28 mouse cellular contexts compared by ENCODE assay signal in the genomic region with DNA sequence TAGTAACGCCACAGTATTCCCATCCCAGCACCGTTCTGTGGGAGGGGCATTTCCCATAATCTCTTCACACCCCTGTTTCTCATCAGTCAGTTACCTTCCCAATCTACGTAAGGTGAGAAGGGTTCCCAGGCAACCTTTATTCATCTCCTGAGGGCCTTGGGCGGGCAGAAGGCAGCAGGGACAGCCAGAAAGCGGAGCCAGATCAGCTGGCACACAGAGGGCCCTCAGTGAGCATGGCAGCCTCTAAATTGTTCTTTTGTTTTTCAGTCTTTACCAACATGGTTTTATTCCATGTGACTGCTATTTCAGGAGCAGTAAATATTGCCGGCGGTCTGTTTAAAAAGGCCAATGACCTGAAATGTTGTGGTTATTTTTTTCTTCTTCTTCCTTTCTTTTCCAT. TPM values are rescaled to one million over a fixed set of nuclear protein-coding genes. Genes with fewer than 3 reads are reported as not detected.
DNase-seq lines count a peak whose midpoint lies in the region; ATAC-seq and TF ChIP-seq lines count a peak whose summit lies in the region.
"Had no signal": no experiment of that assay in that cellular context is flagged by ENCODE, and none has a peak within 500 bp of the region (broad histone marks: within the 10 kb centered on the region; RNA-seq: fewer than 3 reads in every experiment).

No protein-coding gene starts in this region.

- no peak for TF ChIP-seq POLR2A in olfactory bulb, adult 2 months (IDR thresholded peaks at IDR 0.05; ENCODE audit: insufficient read depth, low read depth, low read length)

- ATAC-seq in cerebellum, adult (ENCODE audit: insufficient number of reproducible peaks, low FRiP score, low TSS enrichment): no peak
- ATAC-seq: forebrain, embryonic 15.5 days; hindbrain, postnatal 0 days; inflammation-experienced regulatory T-cells, adult 6 months; Patski had no signal

- H3K4me3 ChIP-seq in layer of hippocampus, adult 2 months: no peak overlapping the region
- H3K4me3 ChIP-seq in olfactory bulb, adult 2 months (ENCODE audit: insufficient read depth, low read depth, low read length): no peak overlapping the region
- H3K4me3 ChIP-seq: embryonic facial prominence, embryonic 10.5 days; embryonic facial prominence, embryonic 13.5 days; erythroblast, embryonic 14.5 days; forebrain, embryonic 12.5 days; forebrain, embryonic 15.5 days; heart, adult 2 months; heart, embryonic 10.5 days; heart, embryonic 13.5 days had no signal

- no peak for TF ChIP-seq CTCF in layer of hippocampus, adult 2 months (conservative IDR thresholded peaks at IDR 0.05)
- TF ChIP-seq CTCF in olfactory bulb, adult 2 months (IDR thresholded peaks at IDR 0.05; ENCODE audit: insufficient read depth, low read depth, low read length): no peak

- peaks cover 23% of the 10 kb centered on the region for H3K4me1 ChIP-seq in olfactory bulb, adult 2 months (ENCODE audit: control insufficient read depth, insufficient read depth, low read length)
- H3K4me1 ChIP-seq: forebrain, embryonic 12.5 days had no signal

- WGBS in olfactory bulb, adult 2 months: 31% methylated on average over 7 of the region's 7 CpGs

- peak overlapping the region; percentile 40 for H3K27ac ChIP-seq in layer of hippocampus, adult 2 months
- H3K27ac ChIP-seq in olfactory bulb, adult 2 months (ENCODE audit: insufficient read depth, low read depth, low read length): peak overlapping the region; percentile 97
- H3K27ac ChIP-seq: embryonic facial prominence, embryonic 10.5 days; embryonic facial prominence, embryonic 13.5 days; forebrain, embryonic 12.5 days; forebrain, embryonic 15.5 days; heart, adult 2 months; heart, embryonic 10.5 days; heart, embryonic 13.5 days; hindbrain, embryonic 14.5 days; hindbrain, postnatal 0 days had no signal

- DNase-seq in cerebellum, postnatal 14 days: peak; percentile 37 to 44
- DNase-seq in layer of hippocampus, adult 2 months (ENCODE audit: low spot score in 2 of 2): no peak
- no peak for DNase-seq in layer of hippocampus, postnatal 25 days (ENCODE audit: extremely low spot score in 1 of 2, low spot score in 1 of 2)
- DNase-seq in brain, adult 2 months (ENCODE audit: low read depth, low spot score): peak; percentile 68
- DNase-seq in frontal cortex, postnatal 14 days (ENCODE audit: low spot score in 2 of 2): no peak
- DNase-seq: adrenal gland, postnatal 10 days; adrenal gland, postnatal 36 days; B cell, adult 2 months; cerebellum, adult 9-11 months; embryo, embryonic 11 days; gastrocnemius, postnatal 10 days; gastrocnemius, postnatal 36 days; heart, adult 2 months; heart, postnatal 14 days; heart, postnatal 4 days had no signal

RNA-seq across cellular contexts. Expression of gene Ppp2r5a, which starts 27.0 kb away (rescaled TPM):
- total RNA-seq in layer of hippocampus, adult 2 months (2021): 10 to 100 TPM; 68.6 to 73.2 TPM
- total RNA-seq in layer of hippocampus, postnatal 25 days (2021): 10 to 100 TPM; 69.3 to 70.9 TPM
- polyA plus RNA-seq in olfactory bulb, adult 2 months (2012; ENCODE audit: insufficient read depth, insufficient read length, low replicate concordance, missing spikeins): 149 and 263 TPM in 2 replicates

Comparison
In these comparisons a context has a peak if more than half of its experiments do, and no peak if none do; other contexts are left out.
1. DNase-seq: peak in cerebellum, postnatal 14 days (2 of 2) and brain, adult 2 months (single experiment); none in layer of hippocampus, adult 2 months (0 of 2), layer of hippocampus, postnatal 25 days (0 of 2) and frontal cortex, postnatal 14 days (0 of 2).